In genomic region chr2:9577868-9578267, GRCm38 (mm10) we compare ENCODE assay signal across 32 mouse cellular contexts.
DNase-seq lines count a peak whose midpoint lies in the region; ATAC-seq and TF ChIP-seq lines count a peak whose summit lies in the region.
"Had no signal": no experiment of that assay in that cellular context is flagged by ENCODE, and none has a peak within 500 bp of the region (broad histone marks: within the 10 kb centered on the region; RNA-seq: fewer than 3 reads in every experiment).

No protein-coding gene starts in this region.

- 48% methylated on average over 4 of the region's 4 CpGs for WGBS in kidney, postnatal 0 days
- WGBS in midbrain, embryonic 13.5 days = 84% methylated on average over 4 of the region's 4 CpGs

- H3K4me3 ChIP-seq in kidney, postnatal 0 days (replicated peaks; ENCODE audit: low read depth, low read length) = no peak overlapping the region
- H3K4me3 ChIP-seq in midbrain, embryonic 13.5 days (replicated peaks) = no peak overlapping the region
- H3K4me3 ChIP-seq: embryonic facial prominence, embryonic 13.5 days; forebrain, embryonic 10.5 days; forebrain, embryonic 15.5 days; gastrocnemius, adult 2 months; heart, adult 2 months; heart, embryonic 13.5 days; liver, embryonic 13.5 days; megakaryocyte, embryonic 14.5 days; midbrain, embryonic 15.5 days; stomach, embryonic 15.5 days had no signal

- ATAC-seq in kidney, postnatal 0 days (replicated peaks; ENCODE audit: low FRiP score, low read depth) = no peak
- ATAC-seq in CD4-positive, CD25-positive, alpha-beta regulatory T cell, adult 4 months = peak; percentile 80
- ATAC-seq in midbrain, embryonic 13.5 days = no peak
- ATAC-seq: forebrain, embryonic 15.5 days; lung, postnatal 0 days; midbrain, embryonic 15.5 days had no signal

- H3K36me3 ChIP-seq in kidney, postnatal 0 days (ENCODE audit: insufficient read depth, low read length) = no peaks in the 10 kb centered on the region
- H3K36me3 ChIP-seq in midbrain, embryonic 13.5 days = no peaks in the 10 kb centered on the region
- H3K36me3 ChIP-seq: embryonic facial prominence, embryonic 13.5 days; forebrain, embryonic 10.5 days; forebrain, embryonic 15.5 days; heart, embryonic 13.5 days; liver, embryonic 13.5 days; midbrain, embryonic 15.5 days; stomach, embryonic 15.5 days had no signal

- H3K4me2 ChIP-seq in kidney, postnatal 0 days (ENCODE audit: low read length) = no peak overlapping the region
- no peak overlapping the region for H3K4me2 ChIP-seq in midbrain, embryonic 13.5 days (replicated peaks)
- H3K4me2 ChIP-seq: embryonic facial prominence, embryonic 13.5 days; forebrain, embryonic 15.5 days; heart, embryonic 13.5 days; hindbrain, embryonic 14.5 days; liver, embryonic 13.5 days; midbrain, embryonic 15.5 days; stomach, embryonic 15.5 days had no signal

- no peak overlapping the region for H3K27ac ChIP-seq in kidney, postnatal 0 days
- H3K27ac ChIP-seq in midbrain, embryonic 13.5 days = no peak overlapping the region
- H3K27ac ChIP-seq: embryonic facial prominence, embryonic 13.5 days; forebrain, embryonic 10.5 days; forebrain, embryonic 15.5 days; gastrocnemius, adult 2 months; heart, adult 2 months; heart, embryonic 13.5 days; hindbrain, embryonic 14.5 days; liver, embryonic 13.5 days; midbrain, embryonic 15.5 days; stomach, embryonic 15.5 days had no signal

- peak; percentile 11 for DNase-seq in kidney, postnatal 0 days (ENCODE audit: low spot score)
- no peak for DNase-seq in kidney, adult 8-10 months
- DNase-seq in forelimb bud, embryonic 11.5 days (ENCODE audit: low read depth, low spot score) = peak; percentile 35
- DNase-seq in liver = no peak
- DNase-seq: adrenal gland, adult 2 months; adrenal gland, postnatal 36 days; B cell, adult 2 months; cerebellum, adult 2 months; cerebellum, postnatal 14 days; gastrocnemius, adult 2 months; gastrocnemius, postnatal 36 days; heart, adult 2 months; heart, postnatal 10 days; kidney, adult 9 months; kidney, postnatal 4 days; left cerebral cortex, postnatal 4 days; liver, embryonic 13.5 days; lung, adult 18-20 months; lung, postnatal 4 days; retina, postnatal 1 day; right cerebral cortex, postnatal 25 days had no signal

- no peaks in the 10 kb centered on the region for H3K9me3 ChIP-seq in kidney, postnatal 0 days (replicated peaks; ENCODE audit: low read length)
- no peaks in the 10 kb centered on the region for H3K9me3 ChIP-seq in midbrain, embryonic 13.5 days
- H3K9me3 ChIP-seq: embryonic facial prominence, embryonic 13.5 days; forebrain, embryonic 10.5 days; forebrain, embryonic 15.5 days; heart, embryonic 13.5 days; liver, embryonic 13.5 days; megakaryocyte, embryonic 14.5 days; midbrain, embryonic 15.5 days; stomach, embryonic 15.5 days had no signal

- H3K27me3 ChIP-seq in kidney, postnatal 0 days (ENCODE audit: insufficient read depth, low read length) = no peaks in the 10 kb centered on the region
- no peaks in the 10 kb centered on the region for H3K27me3 ChIP-seq in midbrain, embryonic 13.5 days
- H3K27me3 ChIP-seq: embryonic facial prominence, embryonic 13.5 days; forebrain, embryonic 15.5 days; heart, embryonic 13.5 days; liver, embryonic 13.5 days; megakaryocyte, embryonic 14.5 days; midbrain, embryonic 15.5 days; stomach, embryonic 15.5 days had no signal

- H3K9ac ChIP-seq in kidney, postnatal 0 days (ENCODE audit: low read depth, low read length) = no peak overlapping the region
- no peak overlapping the region for H3K9ac ChIP-seq in midbrain, embryonic 13.5 days (replicated peaks)
- H3K9ac ChIP-seq: embryonic facial prominence, embryonic 13.5 days; forebrain, embryonic 15.5 days; heart, embryonic 13.5 days; hindbrain, embryonic 14.5 days; liver, embryonic 13.5 days; midbrain, embryonic 15.5 days; stomach, embryonic 15.5 days had no signal

- H3K4me1 ChIP-seq in kidney, postnatal 0 days (replicated peaks; ENCODE audit: insufficient read depth, low read length) = 0 out of 2 replicates have a peak, but pooled peaks cover 3% of the 10 kb centered on the region
- H3K4me1 ChIP-seq in midbrain, embryonic 13.5 days (replicated peaks) = no peaks in the 10 kb centered on the region
- H3K4me1 ChIP-seq: embryonic facial prominence, embryonic 13.5 days; heart, embryonic 13.5 days; liver, embryonic 13.5 days; megakaryocyte, embryonic 14.5 days; midbrain, embryonic 15.5 days; stomach, embryonic 15.5 days had no signal

- TF ChIP-seq CTCF in kidney, postnatal 0 days (IDR thresholded peaks at IDR 0.05; ENCODE audit: low read depth) = no peak

Comparison
In these comparisons a context has a peak if more than half of its experiments do, and no peak if none do; other contexts are left out.
1. DNase-seq: peak in kidney, postnatal 0 days (single experiment) and forelimb bud, embryonic 11.5 days (single experiment); none in kidney, adult 8-10 months (0 of 2) and liver (single experiment).